ENCODE assay signal across 8 mouse cellular contexts in the genomic region with DNA sequence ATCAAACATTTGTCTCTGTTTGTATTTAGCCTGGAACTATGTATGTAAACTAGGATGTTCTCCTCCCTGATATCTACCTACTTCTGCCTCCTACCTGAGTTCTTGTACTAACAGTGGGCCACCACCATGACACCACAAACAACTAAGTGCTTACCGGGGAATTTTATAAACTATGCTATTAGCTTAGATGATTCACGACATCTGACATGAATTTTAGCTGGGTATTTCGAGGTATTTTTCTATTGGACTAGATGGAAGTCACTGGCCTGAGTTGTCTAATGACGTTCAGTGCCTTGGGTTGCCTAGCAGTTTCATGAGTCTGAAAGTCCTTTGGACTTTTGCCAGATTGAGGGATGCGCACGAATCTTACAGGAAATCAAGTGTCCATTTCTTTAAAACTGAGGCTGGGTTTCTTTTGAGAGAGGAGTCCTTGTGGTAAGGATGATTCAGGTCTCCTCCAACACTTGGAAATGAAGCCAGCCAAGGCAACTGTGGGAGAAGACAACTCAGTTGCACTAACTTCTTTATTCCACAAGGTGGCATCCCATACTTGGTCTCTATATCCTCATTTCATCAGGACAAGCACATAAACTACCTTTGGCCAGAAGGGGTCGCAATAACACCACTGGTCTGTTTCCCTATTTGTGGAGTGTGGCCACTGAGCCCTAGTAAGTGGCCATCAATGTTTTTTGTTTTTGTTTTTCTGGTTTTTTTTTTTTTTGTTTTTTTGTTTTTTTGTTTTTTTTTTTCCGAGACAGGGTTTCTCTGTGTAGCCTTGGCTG.
DNase-seq lines count a peak whose midpoint lies in the region; ATAC-seq lines count a peak whose summit lies in the region.
"Not testable (repeated sequence)": the region's sequence is repeated elsewhere in the genome, so short reads cannot be mapped to it uniquely, and the experiment has no call there.

No protein-coding gene starts in this region.

- not testable (repeated sequence) for H3K27ac ChIP-seq in embryonic facial prominence, embryonic 15.5 days (replicated peaks); heart, embryonic 10.5 days; limb, embryonic 11.5 days (replicated peaks; ENCODE audit: low read depth, low read length); midbrain, embryonic 14.5 days (replicated peaks; ENCODE audit: low read depth, low read length)

- not testable (repeated sequence) for H3K4me3 ChIP-seq in embryonic facial prominence, embryonic 15.5 days (replicated peaks); heart, embryonic 10.5 days; limb, embryonic 11.5 days (ENCODE audit: low read depth, low read length); midbrain, embryonic 14.5 days (replicated peaks; ENCODE audit: low read depth, low read length)

- H3K9me3 ChIP-seq in embryonic facial prominence, embryonic 15.5 days (replicated peaks); heart, embryonic 10.5 days; limb, embryonic 11.5 days (ENCODE audit: control insufficient read depth, low read length); midbrain, embryonic 14.5 days (ENCODE audit: control insufficient read depth, low read length): not testable (repeated sequence)

- ATAC-seq in embryonic facial prominence, embryonic 15.5 days (ENCODE audit: insufficient number of reproducible peaks, low FRiP score, low TSS enrichment, low read depth) = peak; percentile 57; the same call in 1 of the 2 replicates
- peak; percentile 75 for ATAC-seq in limb, embryonic 11.5 days (ENCODE audit: insufficient number of reproducible peaks, low FRiP score, low TSS enrichment, low read depth)
- ATAC-seq in midbrain, embryonic 14.5 days (ENCODE audit: low FRiP score, low TSS enrichment) = peak; percentile 64; the same call in 1 of the 2 replicates

- H3K9ac ChIP-seq in embryonic facial prominence, embryonic 15.5 days; limb, embryonic 11.5 days (ENCODE audit: low read length); midbrain, embryonic 14.5 days (replicated peaks; ENCODE audit: low read length): not testable (repeated sequence)

- H3K4me2 ChIP-seq in embryonic facial prominence, embryonic 15.5 days (replicated peaks); limb, embryonic 11.5 days (ENCODE audit: low read depth, severe bottlenecking); midbrain, embryonic 14.5 days (ENCODE audit: low read length): not testable (repeated sequence)

- H3K36me3 ChIP-seq in embryonic facial prominence, embryonic 15.5 days; heart, embryonic 10.5 days; limb, embryonic 11.5 days (ENCODE audit: control insufficient read depth, insufficient read depth, low read length); midbrain, embryonic 14.5 days (ENCODE audit: control insufficient read depth, insufficient read depth, low read length): not testable (repeated sequence)

- H3K27me3 ChIP-seq in embryonic facial prominence, embryonic 15.5 days; heart, embryonic 10.5 days (ENCODE audit: insufficient read depth, poor library complexity, severe bottlenecking); limb, embryonic 11.5 days (ENCODE audit: control insufficient read depth, insufficient read depth, low read length); midbrain, embryonic 14.5 days (ENCODE audit: control insufficient read depth, insufficient read depth, low read length): not testable (repeated sequence)

- DNase-seq in B cell, adult 2 months = peak; percentile 90 to 92
- DNase-seq in adrenal gland, postnatal 4 days (ENCODE audit: low spot score in 2 of 2) = peak; percentile 8 to 68
- DNase-seq in heart, embryonic 10.5 days (ENCODE audit: low spot score) = peak; percentile 86
- peak; percentile 97 for DNase-seq in kidney, adult 9 months
- peak; percentile 80 for DNase-seq in limb, embryonic 11.5 days (ENCODE audit: low spot score)
- DNase-seq in midbrain, embryonic 14.5 days = peak; percentile 81
- peak; percentile 44 to 76 for DNase-seq in spleen, postnatal 14 days (ENCODE audit: low spot score in 2 of 2)

- not testable (repeated sequence) for H3K4me1 ChIP-seq in embryonic facial prominence, embryonic 15.5 days; heart, embryonic 10.5 days; limb, embryonic 11.5 days (ENCODE audit: control insufficient read depth, insufficient read depth, low read length); midbrain, embryonic 14.5 days (ENCODE audit: control insufficient read depth, insufficient read depth, low read length)

- WGBS in embryonic facial prominence, embryonic 15.5 days = 37% methylated on average over 8 of the region's 8 CpGs
- 38% methylated on average over 8 of the region's 8 CpGs for WGBS in heart, embryonic 10.5 days
- WGBS in limb, embryonic 11.5 days = 38% methylated on average over 8 of the region's 8 CpGs
- 43% methylated on average over 8 of the region's 8 CpGs for WGBS in midbrain, embryonic 14.5 days

Comparison
In these comparisons a context has a peak if more than half of its experiments do, and no peak if none do; other contexts are left out.
1. DNase-seq: peak in every context shown above with its lines; median percentile 97 in kidney, adult 9 months; 91 in B cell, adult 2 months; 86 in heart, embryonic 10.5 days; 81 in midbrain, embryonic 14.5 days; 80 in limb, embryonic 11.5 days; 60 in spleen, postnatal 14 days; 38 in adrenal gland, postnatal 4 days.